Mouse (Mus musculus): ENCODE results near the gene Hjurp. TPM values are rescaled to one million over a fixed set of nuclear protein-coding genes. Genes with fewer than 3 reads are reported as not detected.

The Hjurp gene
- polyA plus RNA-seq, 2 experiments: 139 to 277 TPM

GRCm38 (mm10) chr1:88283376-88284227, 6.2 kb upstream of the Hjurp start:
- Histone ChIP-seq H3K9me3 (ENCODE audit: control insufficient read depth, low read length) (peaks cover 52% of the 10 kb centered on the region), H3K9ac (ENCODE audit: low read depth, low read length, severe bottlenecking) (no peak overlapping the region), H3K4me1 (ENCODE audit: control insufficient read depth, insufficient read depth, low read length) (no peaks in the 10 kb centered on the region), H3K4me2 (replicated peaks; ENCODE audit: low read depth, low read length, severe bottlenecking) (no peak overlapping the region), H3K27ac (replicated peaks; ENCODE audit: low read depth, low read length) (no peak overlapping the region), H3K36me3 (ENCODE audit: control insufficient read depth, insufficient read depth, low read length) (no peaks in the 10 kb centered on the region), H3K4me3 (replicated peaks; ENCODE audit: low read length) (no peak overlapping the region), H3K27me3 (ENCODE audit: control insufficient read depth, insufficient read depth, low read length) (no peaks in the 10 kb centered on the region)
- DNase-seq (ENCODE audit: low spot score) (no peak), ATAC-seq (ENCODE audit: low FRiP score, low read depth) (no peak)
- no peak for TF ChIP-seq POLR2A (IDR thresholded peaks at IDR 0.05; ENCODE audit: borderline replicate concordance, extremely low read depth, insufficient read depth, insufficient read length)
- WGBS: 79% methylated on average over 15 of the region's 15 CpGs

DNA sequence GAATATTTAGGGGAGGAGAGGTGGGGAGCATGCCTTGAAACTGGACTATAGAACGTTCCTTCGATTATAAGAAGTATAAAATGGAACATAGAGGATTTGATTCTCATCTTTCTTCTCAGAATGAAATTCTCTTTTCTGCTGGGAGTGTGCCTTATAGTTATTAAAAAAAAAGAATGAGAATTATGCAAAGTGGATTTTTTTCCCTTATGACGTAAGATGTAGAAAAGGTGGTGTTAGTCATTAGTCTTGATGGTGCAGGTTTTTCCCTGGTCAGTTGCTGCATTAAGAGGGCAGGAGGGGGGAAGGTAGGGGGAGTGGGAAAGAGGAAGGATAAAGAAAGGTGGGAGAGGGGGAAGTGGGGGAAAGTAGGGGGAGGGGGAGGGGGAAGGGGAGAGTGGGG, 4.9 kb upstream of the Hjurp start:
- no peak for TF ChIP-seq POLR2A (IDR thresholded peaks at IDR 0.05; ENCODE audit: borderline replicate concordance, extremely low read depth, insufficient read depth, insufficient read length)

GRCm38 (mm10) chr1:88280006-88280690, 2.7 kb upstream of the Hjurp start:
- TF ChIP-seq POLR2A (IDR thresholded peaks at IDR 0.05; ENCODE audit: borderline replicate concordance, extremely low read depth, insufficient read depth, insufficient read length): no peak
- Histone ChIP-seq H3K4me2 (replicated peaks; ENCODE audit: low read depth, low read length, severe bottlenecking) (no peak overlapping the region), H3K9ac (ENCODE audit: low read depth, low read length, severe bottlenecking) (no peak overlapping the region), H3K4me1 (ENCODE audit: control insufficient read depth, insufficient read depth, low read length) (peaks cover 13% of the 10 kb centered on the region), H3K27me3 (ENCODE audit: control insufficient read depth, insufficient read depth, low read length) (no peaks in the 10 kb centered on the region), H3K36me3 (ENCODE audit: control insufficient read depth, insufficient read depth, low read length) (peaks cover 5% of the 10 kb centered on the region; the same call in 1 of the 2 replicates), H3K9me3 (ENCODE audit: control insufficient read depth, low read length) (peaks cover 25% of the 10 kb centered on the region), H3K4me3 (replicated peaks; ENCODE audit: low read length) (no peak overlapping the region), H3K27ac (replicated peaks; ENCODE audit: low read depth, low read length) (no peak overlapping the region)
- WGBS: 74% methylated on average over 15 of the region's 15 CpGs
- no peak for ATAC-seq (ENCODE audit: low FRiP score, low read depth)
- DNase-seq (ENCODE audit: low spot score): no peak

More for the DNA sequence above, 4.9 kb upstream of the Hjurp start:
- no peaks in the 10 kb centered on the region for H3K36me3 ChIP-seq (ENCODE audit: control insufficient read depth, insufficient read depth, low read length)
- peaks cover 43% of the 10 kb centered on the region for H3K9me3 ChIP-seq (ENCODE audit: control insufficient read depth, low read length)
- no peak overlapping the region for H3K4me3 ChIP-seq (replicated peaks; ENCODE audit: low read length)
- H3K27me3 ChIP-seq (ENCODE audit: control insufficient read depth, insufficient read depth, low read length): no peaks in the 10 kb centered on the region
- no peak for ATAC-seq (ENCODE audit: low FRiP score, low read depth)
- DNase-seq (ENCODE audit: low spot score): no peak
- no peaks in the 10 kb centered on the region for H3K4me1 ChIP-seq (ENCODE audit: control insufficient read depth, insufficient read depth, low read length)
- no peak overlapping the region for H3K27ac ChIP-seq (replicated peaks; ENCODE audit: low read depth, low read length)
- H3K4me2 ChIP-seq (replicated peaks; ENCODE audit: low read depth, low read length, severe bottlenecking): no peak overlapping the region
- 57% methylated on average over 3 of the region's 3 CpGs for WGBS
- no peak overlapping the region for H3K9ac ChIP-seq (ENCODE audit: low read depth, low read length, severe bottlenecking)

GRCm38 (mm10) chr1:88279111-88280005, 1.9 kb upstream of the Hjurp start:
- Histone ChIP-seq H3K27me3 (ENCODE audit: control insufficient read depth, insufficient read depth, low read length) (no peaks in the 10 kb centered on the region), H3K27ac (replicated peaks; ENCODE audit: low read depth, low read length) (no peak overlapping the region), H3K9ac (ENCODE audit: low read depth, low read length, severe bottlenecking) (no peak overlapping the region), H3K4me3 (replicated peaks; ENCODE audit: low read length) (no peak overlapping the region), H3K4me1 (ENCODE audit: control insufficient read depth, insufficient read depth, low read length) (peaks cover 13% of the 10 kb centered on the region), H3K36me3 (ENCODE audit: control insufficient read depth, insufficient read depth, low read length) (peaks cover 13% of the 10 kb centered on the region), H3K9me3 (ENCODE audit: control insufficient read depth, low read length) (peaks cover 17% of the 10 kb centered on the region), H3K4me2 (replicated peaks; ENCODE audit: low read depth, low read length, severe bottlenecking) (no peak overlapping the region)
- 66% methylated on average over 9 of the region's 9 CpGs for WGBS
- TF ChIP-seq POLR2A (IDR thresholded peaks at IDR 0.05; ENCODE audit: borderline replicate concordance, extremely low read depth, insufficient read depth, insufficient read length): no peak
- DNase-seq (ENCODE audit: low spot score) (no peak), ATAC-seq (ENCODE audit: low FRiP score, low read depth) (no peak)

Measured in limb, embryonic 14.5 days (tissue).